Mouse (Mus musculus) ES-Bruce4 (cell line): ENCODE measurements around the gene Lamtor2.

Experiments
- CTCF ChIP-seq: IDR thresholded peaks from one replicate; pipeline ENCODE4 v1.8.1; 2011; ENCODE audit warnings: low read depth, low read length
- POLR2A ChIP-seq: IDR thresholded peaks from one replicate; pipeline ENCODE4 v1.8.1; 2011; ENCODE audit warnings: low read length; ENCODE audit not compliant: insufficient read depth

DNA sequence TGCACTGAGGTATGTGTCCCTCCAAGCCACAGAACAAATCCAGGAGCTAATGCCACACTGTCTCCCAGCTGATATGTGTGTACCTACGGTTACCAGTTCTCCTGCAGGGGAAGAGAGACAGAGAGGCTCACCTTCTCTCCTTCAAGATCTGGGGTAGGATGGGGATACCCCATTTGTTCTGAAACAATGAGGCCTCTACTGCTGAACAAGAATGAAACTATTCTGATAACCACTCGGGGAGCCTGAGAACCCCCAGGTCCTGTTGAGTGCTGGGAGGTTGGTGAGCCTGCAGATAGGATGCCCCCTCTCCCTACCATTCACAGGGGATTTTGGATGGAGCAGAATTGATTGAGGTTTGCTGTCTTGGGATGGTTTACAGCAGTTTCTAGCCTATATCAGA is 32.8 kb downstream of the Lamtor2 start:
- TF ChIP-seq CTCF, result no peak
- no peak for TF ChIP-seq POLR2A
